Mouse (Mus musculus) neural tube, embryonic 11.5 days (tissue): ENCODE results near the gene Limch1. TPM values are rescaled to one million over a fixed set of nuclear protein-coding genes. Genes with fewer than 3 reads are reported as not detected.
A peak's percentile ranks its signal among the peaks of the same experiment; 100 is the strongest.

ENCODE experiments used
- ATAC-seq: fragments of 200-750 bp; cut with Nextera tagmentation; 2 replicates; pipeline ENCODE4 v1.8.0; 2017; ENCODE audit warnings: moderate number of reproducible peaks, mild to moderate bottlenecking, moderate TSS enrichment, moderate library complexity; ENCODE audit not compliant: insufficient read depth, low FRiP score, low TSS enrichment
- DNase-seq: peaks from one replicate; pipeline ENCODE4 v3.0.0-alpha.2; 2015; ENCODE audit warnings: low spot score
- H3K27ac ChIP-seq: fragments of 300-500 bp; sonication (generic); 2 replicates; pipeline ENCODE4 v1.5.1; 2014; ENCODE audit warnings: low read depth, mild to moderate bottlenecking, low read length
- H3K27me3 ChIP-seq: fragments of 300-500 bp; sonication (generic); 2 replicates; pipeline ENCODE4 v1.6.1; 2014; ENCODE audit warnings: mild to moderate bottlenecking, low read length, mixed read lengths; ENCODE audit not compliant: control insufficient read depth, insufficient read depth
- H3K36me3 ChIP-seq: fragments of 300-500 bp; sonication (generic); 2 replicates; pipeline ENCODE4 v1.6.1; 2014; ENCODE audit warnings: mild to moderate bottlenecking, low read length, moderate library complexity, mixed read lengths; ENCODE audit not compliant: control insufficient read depth, insufficient read depth
- H3K4me1 ChIP-seq: fragments of 300-500 bp; sonication (generic); 2 replicates; pipeline ENCODE4 v1.6.1; 2014; ENCODE audit warnings: low read length, mixed read lengths; ENCODE audit not compliant: control insufficient read depth, insufficient read depth
- H3K4me2 ChIP-seq: fragments of 300-500 bp; sonication (generic); 2 replicates; pipeline ENCODE4 v1.6.1; 2014; ENCODE audit warnings: low read depth, mild to moderate bottlenecking, moderate library complexity
- H3K4me3 ChIP-seq: fragments of 300-500 bp; sonication (generic); 2 replicates; pipeline ENCODE4 v1.5.1; 2014; ENCODE audit warnings: low read depth, low read length
- H3K9ac ChIP-seq: fragments of 300-500 bp; sonication (generic); 2 replicates; pipeline ENCODE4 v1.6.1; 2014; ENCODE audit warnings: mild to moderate bottlenecking, low read length
- H3K9me3 ChIP-seq: fragments of 300-500 bp; sonication (generic); 2 replicates; pipeline ENCODE4 v1.6.1; 2016; ENCODE audit warnings: low read length; ENCODE audit not compliant: control insufficient read depth
- WGBS: fragments of 180-500 bp; shearing (Covaris S2); extraction: QIAGEN DNeasy Blood & Tissue Kit; methylation state at CpG from one replicate; pipeline ENCODE4 v1.1.7; 2014; 5-methylcytosine and 5-hydroxymethylcytosine counted together
- microRNA-seq: library from miRNA; unstranded; fragments of <30 nt; microRNA quantifications from one replicate; pipeline ENCODE4, GENCODE M21; 2016
- polyA plus RNA-seq: library from polyadenylated mRNA; unstranded; fragments of >200 nt; fragmentation: Nextera tagmentation; extraction: Ambion mirVana; gene quantifications from 2 replicates; pipeline ENCODE4 v1.2.1, GENCODE M21; 2014

Limch1 gene
- polyA plus RNA-seq, 1 experiment from 2014 or later, result 83.7 TPM

- no peak overlapping the region for H3K27ac ChIP-seq
- H3K4me2 ChIP-seq, result no peak overlapping the region
- H3K4me1 ChIP-seq, result peaks cover 6% of the 10 kb centered on the region; the same call in 1 of the 2 replicates
- WGBS, result 1% methylated on average over 34 of the region's 34 CpGs
- no peaks in the 10 kb centered on the region for H3K36me3 ChIP-seq
- peaks cover 88% of the 10 kb centered on the region for H3K27me3 ChIP-seq
- no peak for ATAC-seq
- H3K4me3 ChIP-seq, result no peak overlapping the region
- H3K9me3 ChIP-seq, result no peaks in the 10 kb centered on the region
- no peak overlapping the region for H3K9ac ChIP-seq
- peak; percentile 58 for DNase-seq
Observed at GRCm38 (mm10) chr5:67100564-67101394, 355.2 kb downstream of the Limch1 start.

- Histone ChIP-seq H3K27ac (no peak overlapping the region), H3K27me3 (peaks cover 82% of the 10 kb centered on the region), H3K4me1 (peaks cover 2% of the 10 kb centered on the region; the same call in 1 of the 2 replicates), H3K9ac (no peak overlapping the region), H3K4me2 (no peak overlapping the region), H3K36me3 (no peaks in the 10 kb centered on the region), H3K4me3 (no peak overlapping the region), H3K9me3 (no peaks in the 10 kb centered on the region)
- ATAC-seq, result peak; percentile 8; the same call in 1 of the 2 replicates
- DNase-seq, result no peak
- 3% methylated on average over 9 of the region's 9 CpGs for WGBS
Observed at GRCm38 (mm10) chr5:67101395-67101760, 355.8 kb downstream of the Limch1 start.

- no peaks in the 10 kb centered on the region for H3K9me3 ChIP-seq
- ATAC-seq (peak; percentile 74), DNase-seq (peak; percentile 76)
- H3K27me3 ChIP-seq, result peaks cover 77% of the 10 kb centered on the region
- WGBS, result 2% methylated on average over 27 of the region's 28 CpGs
- no peak overlapping the region for H3K9ac ChIP-seq
- no peaks in the 10 kb centered on the region for H3K36me3 ChIP-seq
- 0 out of 2 replicates have a peak, but pooled peaks cover 2% of the 10 kb centered on the region for H3K4me1 ChIP-seq
- no peak overlapping the region for H3K4me2 ChIP-seq
- H3K27ac ChIP-seq, result no peak overlapping the region
- no peak overlapping the region for H3K4me3 ChIP-seq
Observed at GRCm38 (mm10) chr5:67101793-67102600, 356.4 kb downstream of the Limch1 start.

GRCm38 (mm10) chr5:67103016-67103415 lies 357.4 kb downstream of the Limch1 start:
- H3K9ac ChIP-seq, result no peak overlapping the region
- H3K4me3 ChIP-seq, result no peak overlapping the region
- H3K4me1 ChIP-seq, result 0 out of 2 replicates have a peak, but pooled peaks cover 2% of the 10 kb centered on the region
- H3K27me3 ChIP-seq, result peaks cover 67% of the 10 kb centered on the region
- 8% methylated on average over 3 of the region's 3 CpGs for WGBS
- H3K27ac ChIP-seq, result no peak overlapping the region
- H3K9me3 ChIP-seq, result no peaks in the 10 kb centered on the region
- H3K4me2 ChIP-seq, result no peak overlapping the region
- ATAC-seq (no peak), DNase-seq (no peak)
- no peaks in the 10 kb centered on the region for H3K36me3 ChIP-seq

GRCm38 (mm10) chr5:67106261-67106660 lies 360.6 kb downstream of the Limch1 start:
- H3K36me3 ChIP-seq, result no peaks in the 10 kb centered on the region
- no peaks in the 10 kb centered on the region for H3K4me1 ChIP-seq
- no peak overlapping the region for H3K4me3 ChIP-seq
- no peak overlapping the region for H3K4me2 ChIP-seq
- ATAC-seq (no peak), DNase-seq (no peak)
- no peak overlapping the region for H3K9ac ChIP-seq
- no peak overlapping the region for H3K27ac ChIP-seq
- WGBS, result 83% methylated on average over 2 of the region's 2 CpGs
- H3K27me3 ChIP-seq, result peaks cover 35% of the 10 kb centered on the region
- H3K9me3 ChIP-seq, result no peaks in the 10 kb centered on the region

Small RNAs within 50 kb of the gene (microRNA-seq; reads per million reads assigned to microRNA genes)
- not detected for gene Gm23841

Other genes with a start within 250 kb of the Limch1 start
- 48.6 and 52.6 TPM in 2 replicates for gene Apbb2, start 127.0 kb upstream of the Limch1 start, polyA plus RNA-seq
- gene Uchl1, start 69.7 kb upstream of the Limch1 start, polyA plus RNA-seq, result 435 and 490 TPM in 2 replicates